Mouse (Mus musculus): Measurements from ENCODE around the gene Myo1b. TPM values are rescaled to one million over a fixed set of nuclear protein-coding genes. Genes with fewer than 3 reads are reported as not detected.
A peak's percentile ranks its signal among the peaks of the same experiment; 100 is the strongest.

Gene Myo1b
- 10 to 100 TPM; 20.4 to 24.5 (median 20.7) TPM for total RNA-seq (2022)

DNA sequence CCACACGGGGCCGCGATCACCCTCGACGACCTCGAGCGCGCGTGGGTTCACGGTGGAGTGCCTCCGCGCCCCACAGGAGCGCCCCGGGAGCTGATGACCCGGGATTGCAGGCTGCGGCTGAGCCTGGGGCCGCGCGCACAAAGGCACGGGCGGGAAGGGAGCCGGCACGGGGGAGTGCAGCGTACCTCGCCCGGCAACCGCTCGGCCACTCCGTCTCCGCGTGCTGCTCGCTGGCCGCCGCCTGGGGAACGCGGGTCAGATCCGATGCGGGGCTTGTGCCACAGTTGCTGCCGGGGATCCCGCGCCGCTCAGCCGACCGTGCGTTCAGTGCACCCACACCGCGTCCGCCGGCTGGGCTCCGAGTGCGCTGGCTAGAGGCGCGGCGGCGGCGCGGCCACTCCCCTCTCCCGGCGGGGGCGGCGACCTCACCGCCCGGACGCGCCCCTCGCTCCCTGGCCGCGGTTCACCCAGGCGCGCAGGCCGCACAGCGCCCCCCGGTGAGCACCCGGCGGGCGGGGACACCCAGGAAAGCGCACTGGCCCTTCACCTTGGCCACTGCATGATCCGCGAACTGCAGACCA lies at the start of gene Myo1b:
Gene Myo1b, minus strand, starts transcription at position 496 of the 581 bp plus-strand sequence.
- DNase-seq (ENCODE audit: low spot score), result peak; percentile 49

DNA sequence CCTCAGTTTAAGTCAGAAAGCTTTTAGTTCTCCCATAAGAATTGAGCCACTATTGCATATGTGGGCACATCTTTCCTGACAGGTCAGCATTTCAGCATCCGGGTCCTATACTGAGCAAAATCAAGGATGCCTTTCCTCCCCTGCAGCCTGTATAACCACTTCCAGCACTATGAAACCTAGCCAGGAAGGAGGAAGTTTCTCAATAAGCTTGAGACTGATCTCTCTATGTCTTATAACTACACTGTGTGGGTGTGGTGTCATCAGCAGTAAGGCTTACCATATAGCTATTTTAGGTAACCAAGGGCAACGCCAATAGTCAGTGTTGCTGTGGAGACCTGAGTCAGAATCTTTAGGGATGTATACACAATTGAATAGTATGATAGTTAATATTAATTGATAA lies 48.8 kb upstream of the Myo1b start:
- no peak for DNase-seq (ENCODE audit: low spot score)

DNA sequence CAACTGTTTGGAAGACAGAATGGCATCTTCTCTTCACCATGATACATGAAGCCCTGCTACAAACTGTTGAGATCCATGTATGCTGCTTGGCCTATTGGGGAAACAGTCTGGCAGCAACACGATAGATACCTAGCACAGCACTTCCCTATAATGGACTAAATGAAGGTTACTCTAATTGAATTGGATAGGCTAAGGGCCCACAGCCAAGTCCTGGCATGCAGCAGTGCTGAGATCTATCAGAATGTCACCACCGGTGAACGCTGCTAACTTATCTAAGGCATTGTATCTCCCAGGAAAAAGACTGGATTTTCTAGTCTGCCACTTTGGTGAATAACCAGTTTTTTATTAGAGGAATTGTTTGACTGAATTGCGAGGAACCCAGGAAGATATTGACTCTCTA lies 31.2 kb upstream of the Myo1b start:
- no peak for DNase-seq (ENCODE audit: low spot score)

DNA sequence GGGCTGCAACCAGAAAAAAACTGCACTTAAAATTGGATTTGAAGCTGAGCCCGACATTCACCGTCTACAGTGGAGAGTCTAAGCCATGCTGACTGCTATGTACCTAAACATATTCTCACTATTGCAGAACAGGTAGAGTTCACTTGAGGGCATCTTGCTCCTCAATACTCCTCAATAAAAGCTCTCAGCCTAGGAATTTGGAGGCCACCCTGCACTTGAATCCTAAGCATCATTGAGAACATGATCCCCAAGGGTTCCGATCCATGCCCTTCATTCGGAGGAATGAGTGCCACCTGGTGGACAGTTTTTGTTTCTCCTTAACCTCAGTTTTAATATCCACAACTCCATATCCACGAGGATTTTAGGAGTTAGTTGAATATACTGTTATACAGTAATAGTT lies 28.9 kb upstream of the Myo1b start:
- DNase-seq (ENCODE audit: low spot score), result peak; percentile 38

DNA sequence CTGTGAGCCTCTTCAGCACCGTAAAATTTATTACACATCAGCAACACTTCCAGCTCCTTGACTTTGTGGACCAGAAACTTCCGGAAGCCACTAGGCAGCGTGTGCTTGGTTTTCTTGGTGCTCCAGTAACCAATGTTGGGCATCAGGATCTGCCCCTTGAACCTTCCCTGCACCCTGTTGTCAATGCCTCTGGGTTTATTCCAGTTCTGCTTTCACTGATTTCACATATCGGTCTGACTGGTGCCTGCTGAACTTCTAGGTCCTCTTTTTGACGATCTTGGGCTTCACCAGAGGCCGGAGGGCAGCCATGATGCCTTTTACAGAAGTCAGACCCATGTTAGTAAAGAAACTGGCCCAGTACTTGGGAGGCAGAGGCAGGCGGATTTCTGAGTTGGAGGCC lies 22.5 kb upstream of the Myo1b start:
- no peak for DNase-seq (ENCODE audit: low spot score)

DNA sequence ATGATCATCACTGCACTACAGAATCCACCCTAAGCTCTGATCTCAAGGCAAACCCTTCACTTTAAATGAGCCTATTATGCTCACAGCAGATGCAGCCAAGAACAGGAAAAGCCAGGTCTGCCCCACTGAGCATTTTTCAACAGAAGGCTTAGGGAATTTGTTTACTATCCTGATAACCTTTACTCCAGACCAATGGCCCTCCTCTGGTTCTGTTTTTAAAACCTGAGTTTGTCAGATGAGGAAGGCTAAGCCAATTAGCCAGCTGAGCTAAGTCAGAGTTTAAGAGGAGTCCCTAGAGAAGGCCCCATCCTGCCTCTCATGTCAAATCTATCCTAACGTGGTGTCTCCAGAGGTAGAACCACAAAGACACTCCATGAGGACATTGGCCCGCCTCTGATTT lies 19.1 kb upstream of the Myo1b start:
- DNase-seq (ENCODE audit: low spot score), result no peak

DNA sequence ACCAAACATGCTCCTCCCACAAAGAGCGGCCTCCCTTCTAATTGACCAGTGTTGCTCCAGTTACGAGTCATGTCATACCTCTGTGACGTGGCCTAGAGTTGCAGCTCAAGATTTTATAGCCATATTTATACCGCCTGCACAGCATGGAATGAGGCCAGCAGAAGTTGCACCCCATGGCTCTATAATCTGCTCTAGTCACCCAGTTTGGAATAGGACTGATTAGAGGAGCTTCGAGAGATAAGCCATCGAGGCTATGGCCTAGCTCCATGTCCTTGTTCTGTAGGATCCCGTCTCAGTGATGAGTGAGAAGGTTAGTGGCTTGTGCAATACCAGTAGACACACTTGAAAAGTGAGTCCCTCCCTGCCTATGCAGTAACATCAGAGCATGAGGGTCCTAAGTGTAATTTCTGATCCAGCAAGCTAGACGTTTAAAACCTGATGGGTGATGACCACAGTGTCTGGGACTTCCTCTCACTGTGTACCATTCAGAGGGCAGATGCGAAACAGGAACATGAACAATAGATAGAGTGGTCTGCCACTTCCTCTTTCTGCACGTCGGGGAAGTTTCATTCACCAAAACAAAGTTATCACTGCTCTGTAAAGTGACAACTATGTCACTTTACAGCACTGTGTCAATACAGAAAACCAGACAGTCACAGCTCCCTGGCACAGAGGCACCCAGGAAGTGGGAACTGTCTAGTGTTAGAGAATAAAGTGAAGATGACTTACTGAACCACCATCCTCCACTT lies 18.5 kb upstream of the Myo1b start:
- peak; percentile 16 for DNase-seq (ENCODE audit: low spot score)

DNA sequence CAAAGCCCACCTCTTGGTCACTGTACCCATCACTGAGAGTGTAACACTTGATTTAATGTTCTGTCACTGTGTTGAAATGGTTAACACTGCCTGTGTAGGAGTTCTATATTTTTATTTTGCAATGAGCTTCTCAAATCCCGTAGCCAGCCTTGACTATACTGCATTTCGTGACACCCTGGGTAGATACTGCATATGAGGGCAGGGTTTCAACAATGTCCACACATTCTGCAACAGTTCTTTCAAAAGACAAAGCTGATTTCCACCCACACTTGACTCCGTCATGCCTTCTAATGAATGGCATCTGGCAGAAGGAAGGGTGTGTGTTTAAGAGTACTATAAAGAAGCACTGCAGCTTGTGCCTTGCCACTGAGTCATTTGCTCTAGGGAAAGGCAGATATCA lies 17.0 kb upstream of the Myo1b start:
- DNase-seq (ENCODE audit: low spot score), result no peak

DNA sequence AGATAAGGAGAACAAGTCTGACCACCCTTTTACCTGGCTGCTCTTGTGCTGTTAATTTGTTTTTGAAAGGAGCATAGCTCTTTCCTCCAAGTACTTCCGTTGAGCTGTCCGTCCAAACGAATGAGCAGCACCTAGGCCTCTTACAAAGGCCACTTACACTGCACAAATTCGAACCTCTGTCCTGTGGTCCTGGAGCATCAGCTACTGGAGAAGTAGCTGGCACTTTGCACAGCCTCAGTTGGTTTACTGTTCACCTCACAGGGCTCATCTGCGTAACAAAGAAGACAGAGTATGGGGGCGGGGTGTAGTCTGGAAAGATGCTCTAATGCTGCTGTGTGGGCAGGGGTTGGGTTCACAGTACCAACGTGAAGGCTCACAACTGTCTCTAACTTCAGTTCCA lies 15.7 kb upstream of the Myo1b start:
- no peak for DNase-seq (ENCODE audit: low spot score)

DNA sequence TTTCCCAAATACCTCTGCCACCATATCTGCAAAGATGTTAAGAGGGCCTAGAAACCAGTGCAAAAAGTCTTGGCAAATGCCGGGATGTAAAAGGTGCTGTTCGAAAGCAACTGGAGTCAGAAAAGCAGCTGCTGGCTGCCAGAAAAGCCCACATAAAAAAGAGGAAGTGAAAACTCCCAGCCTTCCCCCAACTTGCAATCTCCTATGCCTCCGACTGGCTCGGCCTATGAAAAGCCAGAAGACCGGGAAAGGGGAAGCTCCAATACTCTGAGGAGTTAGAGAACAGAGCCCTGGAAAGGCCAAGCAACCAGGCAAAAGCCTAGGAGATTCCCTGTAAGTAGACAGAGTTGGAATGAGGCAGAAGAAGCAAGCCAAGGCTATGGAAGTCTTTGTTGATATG lies 14.7 kb upstream of the Myo1b start:
- DNase-seq (ENCODE audit: low spot score), result peak; percentile 50

DNA sequence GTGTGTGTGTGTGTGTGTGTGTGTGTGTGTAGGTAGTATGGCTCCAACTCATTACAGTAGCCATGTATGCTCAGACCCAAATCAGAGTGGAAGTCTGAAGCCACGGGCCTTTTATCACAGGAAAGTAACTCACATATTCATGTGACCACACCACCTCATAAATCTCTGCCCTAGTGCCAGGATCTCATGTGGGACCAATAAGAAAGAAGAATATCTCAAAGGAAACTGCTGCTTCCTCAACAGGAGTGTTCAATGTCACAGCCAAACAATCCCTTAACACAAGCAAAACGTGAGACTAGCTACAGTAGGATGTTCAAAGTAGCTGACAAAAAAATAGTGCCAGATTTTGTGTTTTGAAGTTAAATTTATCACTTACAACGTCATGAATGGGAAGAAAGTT lies 13.7 kb upstream of the Myo1b start:
- no peak for DNase-seq (ENCODE audit: low spot score)

DNA sequence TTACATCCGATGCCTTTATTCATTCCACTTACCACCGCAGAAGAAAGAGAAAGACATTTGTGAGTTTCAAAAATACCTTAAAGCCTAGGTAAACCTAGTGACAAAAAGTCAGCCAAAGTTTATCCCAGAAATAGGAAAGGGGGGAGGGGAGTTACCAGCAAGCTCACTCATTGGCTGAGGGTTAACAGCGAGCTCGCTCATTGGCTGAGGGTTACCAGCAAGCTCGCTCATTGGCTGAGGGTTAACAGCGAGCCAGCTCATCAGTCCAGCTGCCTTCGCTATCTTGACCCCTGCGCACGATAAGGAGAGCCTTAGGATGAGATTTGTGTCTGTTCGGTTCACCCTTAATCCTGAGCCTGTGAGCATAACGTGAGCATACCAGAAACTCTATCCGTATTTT lies 6.9 kb upstream of the Myo1b start:
- DNase-seq (ENCODE audit: low spot score), result no peak

DNA sequence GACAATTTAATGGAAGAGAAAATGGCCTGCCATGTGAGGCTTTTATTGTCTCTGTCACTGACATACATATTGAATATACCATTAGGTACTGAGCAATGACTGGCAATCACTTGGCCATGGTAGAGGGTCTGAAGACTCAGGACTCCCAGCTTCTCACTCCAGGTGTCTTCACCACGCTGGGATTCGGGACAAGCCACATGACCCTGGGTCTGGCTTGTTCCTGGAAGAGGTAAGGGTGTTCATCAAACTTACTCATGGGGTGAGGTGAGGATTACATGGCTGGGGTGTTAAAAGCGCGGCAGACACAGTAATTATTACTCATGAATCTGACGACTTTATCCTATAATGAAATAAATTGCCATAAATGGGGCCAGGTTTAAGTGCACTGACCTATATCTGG lies 405 bp upstream of the Myo1b start:
- DNase-seq (ENCODE audit: low spot score), result no peak

DNA sequence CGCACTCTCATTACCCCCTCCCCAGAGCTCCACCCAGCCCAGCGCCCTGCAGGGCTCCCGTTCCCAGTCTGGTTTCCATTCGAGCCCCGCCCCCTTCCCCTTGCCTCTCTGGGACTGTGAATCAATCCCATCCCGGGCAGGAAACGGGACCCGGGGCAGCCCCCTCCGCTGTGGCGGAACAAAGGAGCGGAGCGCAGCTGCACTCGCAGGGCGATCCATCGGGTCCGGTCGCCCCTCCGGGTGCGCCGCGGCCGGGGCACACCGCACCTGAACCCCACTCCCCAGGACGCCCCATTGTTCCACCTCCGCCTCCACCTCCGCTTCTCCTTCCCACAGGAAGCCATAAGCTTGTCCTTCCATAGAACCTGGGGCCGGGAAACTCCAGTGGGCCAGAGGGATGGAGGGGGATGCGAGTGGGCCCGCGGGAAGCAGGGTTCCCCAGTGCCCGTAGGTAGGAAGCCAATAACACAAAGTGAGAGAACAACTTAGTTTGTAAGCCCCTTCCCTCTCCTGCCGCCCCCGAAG lies 758 bp downstream of the Myo1b start:
- DNase-seq (ENCODE audit: low spot score), result peak; percentile 83

DNA sequence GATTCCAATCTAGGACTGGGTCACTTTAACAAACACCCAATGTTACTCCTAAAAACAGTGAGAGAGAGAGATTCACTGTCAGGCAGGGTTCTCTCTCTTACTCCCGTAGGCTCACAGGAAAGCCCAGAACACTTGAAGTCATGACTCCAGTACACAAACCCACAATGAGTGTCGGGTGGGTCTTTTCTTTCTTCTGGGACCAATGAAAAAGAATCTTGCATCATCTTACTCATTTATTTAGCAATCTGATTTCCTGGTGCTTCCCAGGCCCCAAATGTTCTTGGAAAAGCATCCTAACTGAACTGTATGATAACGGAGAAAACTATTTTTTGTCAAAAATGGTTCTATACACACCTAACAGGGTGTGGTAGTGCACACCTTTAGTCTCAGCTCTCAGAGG lies 1.8 kb downstream of the Myo1b start:
- no peak for DNase-seq (ENCODE audit: low spot score)

DNA sequence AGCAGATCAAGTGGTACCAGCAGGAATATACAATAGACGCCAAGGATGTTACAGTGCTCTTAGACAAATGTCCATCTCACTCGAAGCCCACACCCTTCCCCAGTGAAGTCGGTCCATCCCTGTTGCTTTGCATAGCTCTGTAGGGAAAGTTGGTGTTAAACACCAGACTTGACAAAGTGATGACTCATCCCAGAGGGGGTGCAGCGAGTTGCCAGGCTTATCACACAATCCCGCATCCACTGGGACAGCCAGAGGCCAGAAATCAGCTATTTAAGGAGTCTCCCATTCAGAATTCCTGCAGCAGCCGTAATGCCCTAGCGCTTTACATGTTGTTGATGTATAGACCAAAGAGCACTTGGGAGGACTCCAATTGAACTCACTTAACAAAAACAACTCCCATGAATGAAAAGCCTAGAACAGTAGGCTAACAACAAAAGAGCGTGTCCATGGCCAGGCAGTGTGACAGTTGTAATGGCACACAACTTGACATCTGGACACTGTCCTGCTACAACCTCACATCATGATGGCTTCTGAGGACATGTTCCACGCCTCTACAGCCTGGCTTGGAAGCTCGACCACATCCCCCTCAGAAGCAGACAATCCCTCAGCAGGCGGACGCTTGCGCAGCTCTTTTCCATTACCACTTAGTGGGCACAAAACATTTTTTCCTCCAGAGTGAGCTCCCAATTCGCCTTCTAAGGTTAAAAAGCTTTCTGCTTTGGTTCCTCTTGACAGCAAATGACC lies 2.6 kb downstream of the Myo1b start:
- DNase-seq (ENCODE audit: low spot score), result no peak

DNA sequence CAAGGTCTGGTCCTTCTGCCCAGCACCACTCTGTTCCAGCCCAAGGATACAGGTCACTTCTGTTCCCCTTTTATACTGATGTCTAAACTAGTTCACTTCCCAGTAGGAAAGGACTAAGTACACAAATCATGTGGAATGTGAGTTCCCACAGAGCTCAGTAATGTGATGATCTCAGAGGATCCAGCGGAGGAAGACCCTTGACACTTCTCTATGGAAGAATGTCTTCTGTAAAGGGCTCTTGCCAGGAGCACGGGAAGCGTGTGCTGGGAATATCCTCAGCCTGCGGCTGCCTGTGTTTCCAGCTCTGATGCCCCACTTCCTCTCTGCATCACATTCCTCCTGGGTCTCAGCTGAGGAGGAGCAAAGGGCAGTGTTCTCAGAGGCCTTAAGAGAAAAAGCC lies 4.5 kb downstream of the Myo1b start:
- DNase-seq (ENCODE audit: low spot score), result peak; percentile 47

DNA sequence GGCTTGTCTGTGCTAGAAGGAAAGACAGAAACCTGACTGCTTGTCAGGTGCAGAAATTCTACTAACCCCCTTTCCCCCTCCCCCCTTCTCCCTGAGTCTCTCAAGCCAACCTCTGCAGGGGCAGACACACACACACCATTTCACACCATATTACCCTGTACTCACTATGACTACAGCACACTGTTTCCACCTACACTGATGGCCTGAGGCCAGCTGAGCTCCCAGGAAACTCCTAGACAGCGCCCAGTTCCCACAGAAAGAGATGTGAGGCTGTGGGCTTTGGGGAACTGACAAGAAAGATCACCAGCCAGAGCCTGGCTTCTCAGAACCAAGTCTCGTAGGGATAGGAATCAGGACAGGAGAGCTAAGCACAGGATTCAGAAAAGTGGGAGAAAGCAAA lies 6.7 kb downstream of the Myo1b start:
- no peak for DNase-seq (ENCODE audit: low spot score)

DNA sequence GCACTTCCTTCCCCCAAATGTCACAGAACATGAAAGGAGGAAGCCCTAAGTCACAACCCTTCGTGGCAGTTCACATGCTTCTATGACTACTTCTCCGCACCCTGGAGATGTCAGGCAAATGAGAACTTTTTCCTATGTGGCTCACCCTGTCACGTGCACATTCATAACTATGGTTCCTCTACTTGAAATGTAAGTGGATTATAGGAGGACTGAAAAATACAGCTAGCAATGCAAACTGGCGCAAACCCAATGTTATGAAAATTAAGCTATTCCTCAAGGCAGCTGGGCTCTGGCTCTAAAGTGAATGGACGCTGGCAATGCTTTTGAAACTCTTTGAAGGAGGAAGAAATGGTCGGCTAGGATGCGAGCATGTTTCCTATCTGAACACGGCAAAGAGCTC lies 8.1 kb downstream of the Myo1b start:
- no peak for DNase-seq (ENCODE audit: low spot score)

DNA sequence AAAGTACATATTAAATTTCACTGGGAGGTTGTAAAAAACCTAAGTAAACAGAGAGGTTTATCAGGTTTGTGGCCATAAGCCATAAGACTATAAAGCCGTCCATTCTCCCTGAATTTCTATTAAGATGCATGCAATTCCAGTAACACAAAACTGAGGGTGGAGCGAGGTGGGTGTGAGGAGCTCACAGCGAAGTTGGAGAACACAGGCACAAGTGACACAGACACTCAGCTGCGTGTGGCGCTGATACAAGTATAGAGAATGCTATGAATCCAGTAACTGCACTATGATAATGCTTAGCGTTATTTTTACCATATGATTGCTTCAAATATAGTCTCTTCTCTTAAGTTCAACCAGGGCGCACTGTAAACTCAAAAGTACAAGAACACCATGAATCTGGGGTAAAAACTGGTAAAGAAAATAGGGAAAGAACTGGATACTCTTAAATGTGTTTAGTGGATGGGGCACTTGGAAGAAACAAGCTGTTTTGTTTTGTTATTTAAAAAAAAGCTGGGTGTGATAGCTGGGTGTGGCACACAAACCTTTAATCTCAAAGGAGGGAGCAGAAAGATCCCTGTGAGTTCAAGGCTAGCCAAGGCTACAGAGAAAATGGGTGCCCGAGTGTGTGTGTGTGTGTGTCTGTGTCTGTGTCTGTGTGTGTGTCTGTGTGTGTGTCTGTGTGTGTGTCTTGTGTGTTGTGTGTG lies 9.5 kb downstream of the Myo1b start:
- DNase-seq (ENCODE audit: low spot score), result no peak

DNA sequence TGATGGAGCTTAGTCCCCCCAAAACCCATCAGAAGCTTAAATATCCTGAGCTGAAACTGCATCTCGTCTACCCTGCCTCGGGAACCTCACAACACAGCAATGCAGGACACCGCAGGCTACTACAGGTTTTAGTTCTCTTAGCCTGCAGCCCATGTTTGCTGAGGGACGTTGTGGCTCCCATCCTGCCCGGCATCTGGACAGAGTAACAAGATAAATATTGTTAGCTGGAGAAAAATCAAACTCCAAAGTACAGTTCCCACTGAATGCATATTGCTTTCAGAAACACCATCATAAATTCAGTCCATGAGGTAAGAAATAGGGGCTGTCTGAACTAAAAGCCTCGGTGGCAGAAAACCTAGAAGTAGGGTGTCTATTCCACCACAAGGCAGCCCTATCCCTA lies 10.8 kb downstream of the Myo1b start:
- DNase-seq (ENCODE audit: low spot score), result no peak

DNA sequence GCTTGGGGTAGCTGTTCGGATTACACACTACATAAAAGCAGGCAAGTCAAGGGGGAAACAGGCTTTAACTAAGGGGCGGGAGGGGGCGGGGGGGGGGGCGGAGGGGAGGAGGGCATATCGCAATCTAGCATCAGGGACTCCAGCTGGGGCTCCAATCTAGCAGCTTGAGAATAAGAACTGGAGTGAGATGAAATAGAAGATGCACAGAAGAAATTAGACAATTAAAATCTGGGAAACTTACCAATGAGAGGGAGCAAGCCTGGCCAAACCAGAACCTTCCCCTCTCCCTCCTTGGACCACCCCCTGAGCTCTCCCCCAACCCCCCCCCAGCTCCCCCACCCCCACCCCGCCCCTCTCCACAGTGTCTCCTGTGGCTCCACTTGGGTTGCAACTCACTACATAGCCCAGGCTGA lies 18.7 kb downstream of the Myo1b start:
- DNase-seq (ENCODE audit: low spot score), result no peak
